Mouse (Mus musculus) hindbrain, embryonic 10.5 days (tissue): ENCODE measurements around the gene Dedd2. TPM values are rescaled to one million over a fixed set of nuclear protein-coding genes. Genes with fewer than 3 reads are reported as not detected.
"Not testable (repeated sequence)": the region's sequence is repeated elsewhere in the genome, so short reads cannot be mapped to it uniquely, and the experiment has no call there.

Experiments used
- DNase-seq: peaks from one replicate; pipeline ENCODE4 v3.0.0-alpha.2; 2017; ENCODE audit warnings: low spot score
- H3K27ac ChIP-seq: fragments of 300-500 bp; sonication (generic); 2 replicates; pipeline ENCODE4 v1.5.1; 2016; ENCODE audit warnings: mild to moderate bottlenecking, moderate library complexity
- H3K27me3 ChIP-seq: fragments of 300-500 bp; sonication (generic); 2 replicates; pipeline ENCODE4 v1.6.1; 2016; ENCODE audit warnings: mild to moderate bottlenecking; ENCODE audit not compliant: poor library complexity, insufficient read depth, severe bottlenecking
- H3K36me3 ChIP-seq: fragments of 300-500 bp; sonication (generic); 2 replicates; pipeline ENCODE4 v1.6.1; 2016; ENCODE audit warnings: mild to moderate bottlenecking, moderate library complexity
- H3K4me1 ChIP-seq: fragments of 300-500 bp; sonication (generic); replicated peaks from 2 replicates; pipeline ENCODE4 v1.6.1; 2016; ENCODE audit warnings: mild to moderate bottlenecking
- H3K4me3 ChIP-seq: fragments of 300-500 bp; sonication (generic); 2 replicates; pipeline ENCODE4 v1.5.1; 2016; ENCODE audit warnings: mild to moderate bottlenecking, moderate library complexity
- H3K9me3 ChIP-seq: fragments of 300-500 bp; sonication (generic); 2 replicates; pipeline ENCODE4 v1.6.1; 2016; ENCODE audit warnings: mild to moderate bottlenecking, moderate library complexity
- WGBS: fragments of 180-500 bp; shearing (Covaris S2); methylation state at CpG from one replicate; pipeline ENCODE4 v1.1.7; 2016; 5-methylcytosine and 5-hydroxymethylcytosine counted together
- polyA plus RNA-seq: library from polyadenylated mRNA; unstranded; fragments of >200 nt; fragmentation: Nextera tagmentation; extraction: Ambion mirVana; gene quantifications from 2 replicates; pipeline ENCODE4 v1.2.1, GENCODE M21; 2016

Dedd2 gene
- polyA plus RNA-seq = 10.2 and 11.2 TPM in 2 replicates

GRCm38 (mm10) chr7:25220457-25221101 lies at the start of gene Dedd2:
Dedd2 (minus strand) TSS chr7:25220615.
- 9% methylated on average over 20 of the region's 20 CpGs for WGBS
- no peaks in the 10 kb centered on the region for H3K9me3 ChIP-seq
- H3K4me3 ChIP-seq = peak within 1 kb of the TSS; percentile 80
- peaks cover 29% of the 10 kb centered on the region for H3K36me3 ChIP-seq
- peak within 1 kb of the TSS; percentile 97 for H3K27ac ChIP-seq
- H3K27me3 ChIP-seq = peaks cover 5% of the 10 kb centered on the region; the same call in 1 of the 2 replicates
- peaks cover 50% of the 10 kb centered on the region for H3K4me1 ChIP-seq
- DNase-seq = peak; percentile 11

- peak overlapping the region; percentile 50; the same call in 1 of the 2 replicates for H3K27ac ChIP-seq
- H3K36me3 ChIP-seq = peaks cover 31% of the 10 kb centered on the region
- H3K4me3 ChIP-seq = peak overlapping the region; percentile 91; the same call in 1 of the 2 replicates
- no peaks in the 10 kb centered on the region for H3K9me3 ChIP-seq
- H3K27me3 ChIP-seq = 0 out of 2 replicates have a peak, but pooled peaks cover 1% of the 10 kb centered on the region
- H3K4me1 ChIP-seq = peaks cover 53% of the 10 kb centered on the region
- no peak for DNase-seq
- WGBS = 79% methylated on average over 8 of the region's 8 CpGs
Observed at GRCm38 (mm10) chr7:25269545-25270271, 49.3 kb upstream of the Dedd2 start.

GRCm38 (mm10) chr7:25269029-25269428 lies 48.6 kb upstream of the Dedd2 start:
- Histone ChIP-seq H3K9me3 (no peaks in the 10 kb centered on the region), H3K27me3 (0 out of 2 replicates have a peak, but pooled peaks cover 7% of the 10 kb centered on the region), H3K4me3 (peak overlapping the region; percentile 91), H3K4me1 (peaks cover 53% of the 10 kb centered on the region), H3K27ac (peak overlapping the region; percentile 95), H3K36me3 (peaks cover 31% of the 10 kb centered on the region)
- WGBS = 51% methylated on average over 4 of the region's 4 CpGs
- no peak for DNase-seq

DNA sequence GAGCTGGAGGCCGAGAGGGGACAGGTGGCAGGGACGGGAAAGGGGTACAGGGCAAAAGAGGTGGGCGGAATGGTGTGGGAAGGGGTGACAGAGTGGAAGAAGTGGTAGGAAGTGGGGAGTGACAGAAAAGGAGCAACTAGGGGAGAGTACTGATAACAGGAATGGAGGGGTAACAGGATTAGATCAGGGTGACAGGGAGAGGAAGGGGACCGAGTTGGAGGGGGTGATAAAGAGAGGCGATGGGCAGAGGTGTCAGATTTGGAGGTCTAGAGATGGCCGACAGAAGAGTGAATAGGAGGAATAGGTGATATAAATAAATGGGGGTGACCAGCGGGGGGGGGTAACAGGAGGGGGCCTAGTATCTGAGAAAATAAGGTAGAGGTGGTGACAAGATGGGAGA lies 48.2 kb upstream of the Dedd2 start:
- Histone ChIP-seq H3K27ac (peak overlapping the region; percentile 95), H3K4me3 (peak overlapping the region; percentile 91), H3K36me3 (peaks cover 29% of the 10 kb centered on the region), H3K27me3 (0 out of 2 replicates have a peak, but pooled peaks cover 7% of the 10 kb centered on the region), H3K9me3 (no peaks in the 10 kb centered on the region), H3K4me1 (peaks cover 56% of the 10 kb centered on the region)
- no peak for DNase-seq
- 7% methylated on average over 7 of the region's 7 CpGs for WGBS

GRCm38 (mm10) chr7:25267751-25268463 lies 47.5 kb upstream of the Dedd2 start:
- under 1% methylated on average over 33 of the region's 33 CpGs for WGBS
- peak; percentile 99 for DNase-seq
- Histone ChIP-seq H3K4me3 (peak overlapping the region; percentile 91), H3K27ac (peak overlapping the region; percentile 95), H3K36me3 (peaks cover 22% of the 10 kb centered on the region), H3K4me1 (peaks cover 50% of the 10 kb centered on the region), H3K9me3 (no peaks in the 10 kb centered on the region), H3K27me3 (0 out of 2 replicates have a peak, but pooled peaks cover 7% of the 10 kb centered on the region)

- under 1% methylated on average over 29 of the region's 29 CpGs for WGBS
- Histone ChIP-seq H3K36me3 (peaks cover 17% of the 10 kb centered on the region), H3K27me3 (0 out of 2 replicates have a peak, but pooled peaks cover 7% of the 10 kb centered on the region), H3K4me1 (peaks cover 50% of the 10 kb centered on the region), H3K27ac (peak within 1 kb of the TSS; percentile 95), H3K9me3 (no peaks in the 10 kb centered on the region), H3K4me3 (peak within 1 kb of the TSS; percentile 91)
- peak; percentile 99 for DNase-seq
Observed at GRCm38 (mm10) chr7:25267301-25267750, 46.9 kb upstream of the Dedd2 start, which contains the start of gene Cic. Cic (plus strand) TSS chr7:25267704.

- 0 out of 2 replicates have a peak, but pooled peaks cover 7% of the 10 kb centered on the region for H3K27me3 ChIP-seq
- peak overlapping the region; percentile 91 for H3K4me3 ChIP-seq
- 92% methylated on average over 8 of the region's 8 CpGs for WGBS
- H3K9me3 ChIP-seq = no peaks in the 10 kb centered on the region
- peaks cover 49% of the 10 kb centered on the region for H3K4me1 ChIP-seq
- H3K36me3 ChIP-seq = peaks cover 7% of the 10 kb centered on the region
- peak overlapping the region; percentile 95; the same call in 1 of the 2 replicates for H3K27ac ChIP-seq
- DNase-seq = no peak
Observed at GRCm38 (mm10) chr7:25266180-25266962, 46.0 kb upstream of the Dedd2 start.

- DNase-seq, H3K4me3 ChIP-seq, H3K27me3 ChIP-seq, H3K36me3 ChIP-seq, H3K9me3 ChIP-seq, H3K27ac ChIP-seq: not testable (repeated sequence)
- WGBS = 95% methylated on average over 5 of the region's 5 CpGs
- H3K4me1 ChIP-seq = peaks cover 43% of the 10 kb centered on the region
Observed at GRCm38 (mm10) chr7:25265743-25266142, 45.3 kb upstream of the Dedd2 start.

GRCm38 (mm10) chr7:25263968-25264870 lies 43.8 kb upstream of the Dedd2 start:
- no peak for DNase-seq
- peaks cover 27% of the 10 kb centered on the region for H3K4me1 ChIP-seq
- 21% methylated on average over 17 of the region's 17 CpGs for WGBS
- no peaks in the 10 kb centered on the region for H3K36me3 ChIP-seq
- no peak overlapping the region for H3K27ac ChIP-seq
- 0 out of 2 replicates have a peak, but pooled peaks cover 7% of the 10 kb centered on the region for H3K27me3 ChIP-seq
- no peaks in the 10 kb centered on the region for H3K9me3 ChIP-seq
- no peak overlapping the region for H3K4me3 ChIP-seq

GRCm38 (mm10) chr7:25261896-25262295 lies 41.5 kb upstream of the Dedd2 start:
- no peak for DNase-seq
- Histone ChIP-seq H3K4me1 (peaks cover 14% of the 10 kb centered on the region), H3K27me3 (0 out of 2 replicates have a peak, but pooled peaks cover 7% of the 10 kb centered on the region), H3K27ac (no peak overlapping the region), H3K9me3 (no peaks in the 10 kb centered on the region), H3K36me3 (no peaks in the 10 kb centered on the region), H3K4me3 (no peak overlapping the region)
- 86% methylated on average over 1 of the region's 1 CpGs for WGBS

- no peak for DNase-seq
- H3K9me3 ChIP-seq = no peaks in the 10 kb centered on the region
- H3K4me1 ChIP-seq = peaks cover 49% of the 10 kb centered on the region
- 0 out of 2 replicates have a peak, but pooled peaks cover 3% of the 10 kb centered on the region for H3K36me3 ChIP-seq
- peak overlapping the region; percentile 97 for H3K27ac ChIP-seq
- WGBS = 23% methylated on average over 8 of the region's 8 CpGs
- H3K4me3 ChIP-seq = peak overlapping the region; percentile 85
- H3K27me3 ChIP-seq = no peaks in the 10 kb centered on the region
Observed at GRCm38 (mm10) chr7:25251822-25252221, 31.4 kb upstream of the Dedd2 start.
